Mouse (Mus musculus): ENCODE data around the gene Zfp986. TPM values are rescaled to one million over a fixed set of nuclear protein-coding genes. Genes with fewer than 3 reads are reported as not detected.
"Not testable (repeated sequence)": the region's sequence is repeated elsewhere in the genome, so short reads cannot be mapped to it uniquely, and the experiment has no call there.

The Zfp986 gene
- polyA plus RNA-seq (2012; rRNA removed): not detected in 2 replicates
- not detected in 2 replicates for polyA plus RNA-seq (2014; fragmentation: Nextera tagmentation; extraction: Ambion mirVana)

DNA sequence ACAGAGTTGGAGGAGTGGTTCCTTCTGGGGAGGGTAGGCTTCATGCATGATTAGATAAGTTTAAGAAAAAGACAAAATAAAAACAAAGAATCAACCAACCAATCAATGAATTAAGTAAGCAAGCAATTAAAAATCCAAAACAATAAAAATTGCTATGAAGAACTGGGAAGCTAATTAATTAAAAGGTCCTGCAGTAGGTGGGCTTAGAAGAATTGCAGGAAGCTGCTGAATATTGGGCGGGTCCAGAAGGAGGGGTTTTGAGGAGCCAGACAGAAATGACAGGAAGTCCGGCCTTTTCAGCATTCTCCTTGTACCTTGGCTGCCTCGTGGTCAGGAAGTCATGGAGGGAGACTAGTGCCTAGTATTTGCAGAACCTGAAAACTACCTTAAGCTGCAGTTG lies at the start of gene Zfp986:
Gene Zfp986 (plus strand): TSS at position 301 of the 400 bp plus-strand sequence.
- H3K4me3 ChIP-seq (replicated peaks; ENCODE audit: low read length); H3K9ac ChIP-seq (ENCODE audit: low read depth, low read length, severe bottlenecking); H3K27ac ChIP-seq (replicated peaks; ENCODE audit: low read depth, low read length); H3K4me1 ChIP-seq (ENCODE audit: control insufficient read depth, insufficient read depth, low read length); ATAC-seq (ENCODE audit: low FRiP score, low read depth); H3K27me3 ChIP-seq (ENCODE audit: control insufficient read depth, insufficient read depth, low read length); H3K9me3 ChIP-seq (ENCODE audit: control insufficient read depth, low read length); H3K4me2 ChIP-seq (replicated peaks; ENCODE audit: low read depth, low read length, severe bottlenecking); DNase-seq (ENCODE audit: low spot score); H3K36me3 ChIP-seq (ENCODE audit: control insufficient read depth, insufficient read depth, low read length): not testable (repeated sequence)
- 79% methylated on average over 3 of the region's 3 CpGs for WGBS

DNA sequence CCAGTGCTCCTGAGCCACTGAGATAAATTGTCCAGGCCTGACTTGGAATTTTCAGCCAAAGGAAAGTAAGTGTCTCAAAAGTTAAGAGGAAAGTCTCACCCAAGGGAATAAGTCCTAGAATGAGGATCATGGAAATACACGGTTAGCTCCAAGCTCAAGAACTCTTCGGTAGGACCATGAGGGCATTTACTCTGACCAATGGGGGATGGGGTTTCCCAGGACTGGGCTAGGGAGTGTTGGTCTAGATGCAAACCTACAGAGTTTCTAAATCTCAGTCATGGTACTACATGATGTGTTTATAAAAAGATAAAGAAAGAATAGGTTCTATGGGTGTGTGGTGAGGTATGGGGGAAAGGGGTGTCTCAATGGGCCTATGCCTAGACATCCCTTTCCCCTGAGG lies 48.6 kb upstream of the Zfp986 start:
- no CpG with 5 or more reads among the region's 2 CpGs for WGBS
- H3K9me3 ChIP-seq (ENCODE audit: control insufficient read depth, low read length); DNase-seq (ENCODE audit: low spot score); H3K4me3 ChIP-seq (replicated peaks; ENCODE audit: low read length); H3K27me3 ChIP-seq (ENCODE audit: control insufficient read depth, insufficient read depth, low read length); H3K4me1 ChIP-seq (ENCODE audit: control insufficient read depth, insufficient read depth, low read length); ATAC-seq (ENCODE audit: low FRiP score, low read depth); H3K4me2 ChIP-seq (replicated peaks; ENCODE audit: low read depth, low read length, severe bottlenecking); H3K9ac ChIP-seq (ENCODE audit: low read depth, low read length, severe bottlenecking); H3K27ac ChIP-seq (replicated peaks; ENCODE audit: low read depth, low read length); H3K36me3 ChIP-seq (ENCODE audit: control insufficient read depth, insufficient read depth, low read length): not testable (repeated sequence)

DNA sequence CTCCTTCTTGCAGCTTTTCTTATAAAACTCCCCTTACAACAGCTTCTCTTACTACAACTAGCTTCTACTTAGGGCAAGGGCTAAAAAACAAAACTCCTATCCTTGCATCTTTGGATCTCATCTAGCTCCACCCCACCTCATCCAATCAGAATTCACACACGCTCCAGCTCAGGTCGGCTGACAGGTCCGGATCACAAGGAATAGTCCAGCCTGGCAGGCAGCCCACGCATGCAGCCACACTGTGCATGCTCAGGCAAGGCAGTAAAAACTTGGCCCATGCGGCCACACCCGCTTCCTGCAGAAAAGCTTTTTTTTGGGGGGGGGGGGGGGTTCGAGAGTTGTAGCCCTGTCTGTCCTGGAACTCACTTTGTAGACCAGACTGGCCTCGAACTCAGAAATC lies 43.0 kb upstream of the Zfp986 start:
- not testable (repeated sequence) for H3K27ac ChIP-seq (replicated peaks; ENCODE audit: low read depth, low read length); H3K27me3 ChIP-seq (ENCODE audit: control insufficient read depth, insufficient read depth, low read length); H3K4me3 ChIP-seq (replicated peaks; ENCODE audit: low read length); H3K36me3 ChIP-seq (ENCODE audit: control insufficient read depth, insufficient read depth, low read length); H3K4me2 ChIP-seq (replicated peaks; ENCODE audit: low read depth, low read length, severe bottlenecking); DNase-seq (ENCODE audit: low spot score); H3K9ac ChIP-seq (ENCODE audit: low read depth, low read length, severe bottlenecking); H3K9me3 ChIP-seq (ENCODE audit: control insufficient read depth, low read length); ATAC-seq (ENCODE audit: low FRiP score, low read depth); H3K4me1 ChIP-seq (ENCODE audit: control insufficient read depth, insufficient read depth, low read length)
- 87% methylated on average over 3 of the region's 8 CpGs for WGBS

DNA sequence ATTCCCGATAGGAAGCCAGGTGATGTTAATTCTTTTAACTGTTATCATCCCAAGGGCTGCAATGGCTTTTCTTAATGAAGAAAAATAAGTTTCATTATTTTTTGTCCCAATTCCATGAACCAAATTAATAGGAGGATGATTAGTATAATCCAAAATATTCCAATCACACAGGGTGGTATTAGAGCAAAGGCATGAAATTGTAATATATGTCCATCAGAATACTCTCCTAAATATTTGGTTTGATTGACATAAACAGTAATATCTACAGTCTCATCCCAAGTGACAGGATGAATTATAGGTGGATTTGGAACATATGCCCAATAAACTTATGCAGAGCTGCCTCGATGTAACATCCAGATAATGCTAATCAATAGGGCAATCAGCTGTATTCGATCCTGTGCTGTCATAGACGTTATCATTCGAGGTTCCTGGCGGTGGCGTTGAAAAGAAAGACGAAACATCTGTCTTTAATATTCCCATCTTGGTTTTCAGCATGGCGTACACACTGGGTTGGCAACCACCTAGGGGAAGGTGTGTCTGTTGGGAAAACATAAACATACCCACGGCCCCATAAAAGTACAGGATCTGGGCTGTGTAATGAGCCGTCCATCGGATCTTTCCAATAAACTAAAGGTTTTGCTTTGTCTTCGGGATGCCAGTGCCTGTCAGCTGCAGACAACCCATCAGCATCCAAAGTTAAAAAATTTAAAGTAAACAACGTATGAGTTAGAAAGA lies 37.1 kb upstream of the Zfp986 start:
- 89% methylated on average over 1 of the region's 14 CpGs for WGBS
- H3K9me3 ChIP-seq (ENCODE audit: control insufficient read depth, low read length); H3K36me3 ChIP-seq (ENCODE audit: control insufficient read depth, insufficient read depth, low read length); H3K9ac ChIP-seq (ENCODE audit: low read depth, low read length, severe bottlenecking); H3K27me3 ChIP-seq (ENCODE audit: control insufficient read depth, insufficient read depth, low read length); DNase-seq (ENCODE audit: low spot score); H3K4me1 ChIP-seq (ENCODE audit: control insufficient read depth, insufficient read depth, low read length); H3K4me2 ChIP-seq (replicated peaks; ENCODE audit: low read depth, low read length, severe bottlenecking); H3K27ac ChIP-seq (replicated peaks; ENCODE audit: low read depth, low read length); H3K4me3 ChIP-seq (replicated peaks; ENCODE audit: low read length): not testable (repeated sequence)
- peak; percentile 38; the same call in 1 of the 2 replicates for ATAC-seq (ENCODE audit: low FRiP score, low read depth)

DNA sequence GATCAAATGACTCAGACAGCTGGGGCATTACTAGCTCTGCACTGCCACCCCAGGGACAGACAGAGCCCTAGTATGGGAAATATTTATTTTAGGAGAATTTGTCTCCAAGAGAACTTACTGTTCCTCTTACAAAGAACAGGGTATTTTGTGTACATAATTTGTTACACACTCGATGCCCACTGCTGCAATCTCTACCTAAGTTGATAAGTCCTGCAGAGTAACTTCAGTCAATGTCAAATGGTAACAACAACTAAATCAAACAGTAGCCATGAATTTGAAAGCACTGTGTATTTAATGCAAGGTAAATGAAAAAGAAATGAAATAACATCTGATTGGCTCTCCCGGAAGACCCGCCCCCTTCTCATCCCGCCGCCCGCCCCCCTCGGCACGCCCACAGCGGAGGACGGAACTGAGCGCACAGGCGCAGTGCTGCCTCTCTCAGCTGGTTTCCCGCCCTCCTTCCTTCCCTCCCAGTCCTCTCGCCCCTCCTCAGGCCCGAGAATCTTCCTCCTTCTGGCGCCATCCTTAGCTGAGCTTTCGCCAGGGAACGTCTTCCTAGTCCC lies 32.2 kb upstream of the Zfp986 start:
- not testable (repeated sequence) for H3K36me3 ChIP-seq (ENCODE audit: control insufficient read depth, insufficient read depth, low read length); H3K27ac ChIP-seq (replicated peaks; ENCODE audit: low read depth, low read length); H3K9me3 ChIP-seq (ENCODE audit: control insufficient read depth, low read length); H3K27me3 ChIP-seq (ENCODE audit: control insufficient read depth, insufficient read depth, low read length); H3K4me3 ChIP-seq (replicated peaks; ENCODE audit: low read length); DNase-seq (ENCODE audit: low spot score); H3K4me1 ChIP-seq (ENCODE audit: control insufficient read depth, insufficient read depth, low read length); H3K4me2 ChIP-seq (replicated peaks; ENCODE audit: low read depth, low read length, severe bottlenecking); H3K9ac ChIP-seq (ENCODE audit: low read depth, low read length, severe bottlenecking)
- ATAC-seq (ENCODE audit: low FRiP score, low read depth): peak; percentile 10; the same call in 1 of the 2 replicates
- 71% methylated on average over 5 of the region's 18 CpGs for WGBS

DNA sequence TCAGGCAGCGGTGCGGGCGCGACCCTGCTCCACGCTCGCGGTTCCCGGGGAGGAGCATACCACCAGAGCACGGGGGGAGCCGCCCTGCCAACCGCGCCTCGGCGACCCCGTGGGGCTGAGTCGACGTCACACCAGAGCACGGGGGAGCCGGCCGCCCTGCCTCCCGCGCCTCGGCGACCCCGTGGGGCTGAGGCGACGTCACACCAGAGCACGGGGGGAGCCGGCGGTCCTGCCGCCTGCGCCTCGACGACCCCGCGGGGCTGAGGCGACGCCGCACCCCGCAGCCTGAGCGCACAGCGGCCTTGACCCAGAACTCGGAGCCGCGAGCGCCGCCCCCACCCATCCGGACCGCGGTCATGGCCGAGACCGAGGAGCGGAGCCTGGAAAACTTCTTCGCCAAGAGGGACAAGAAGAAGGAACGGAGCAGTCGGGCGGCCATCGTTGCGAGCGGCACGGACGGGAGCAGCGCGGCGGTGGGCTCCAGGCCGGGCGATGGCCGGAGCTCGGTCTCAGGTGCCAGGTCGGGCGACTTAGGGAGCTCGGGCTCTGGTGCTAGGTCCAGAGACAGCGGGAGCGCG lies 31.6 kb upstream of the Zfp986 start:
- H3K36me3 ChIP-seq (ENCODE audit: control insufficient read depth, insufficient read depth, low read length); DNase-seq (ENCODE audit: low spot score); H3K4me3 ChIP-seq (replicated peaks; ENCODE audit: low read length); H3K9me3 ChIP-seq (ENCODE audit: control insufficient read depth, low read length); H3K4me2 ChIP-seq (replicated peaks; ENCODE audit: low read depth, low read length, severe bottlenecking); H3K4me1 ChIP-seq (ENCODE audit: control insufficient read depth, insufficient read depth, low read length); H3K9ac ChIP-seq (ENCODE audit: low read depth, low read length, severe bottlenecking); H3K27me3 ChIP-seq (ENCODE audit: control insufficient read depth, insufficient read depth, low read length); H3K27ac ChIP-seq (replicated peaks; ENCODE audit: low read depth, low read length): not testable (repeated sequence)
- peak; percentile 69 for ATAC-seq (ENCODE audit: low FRiP score, low read depth)
- 62% methylated on average over 47 of the region's 75 CpGs for WGBS

DNA sequence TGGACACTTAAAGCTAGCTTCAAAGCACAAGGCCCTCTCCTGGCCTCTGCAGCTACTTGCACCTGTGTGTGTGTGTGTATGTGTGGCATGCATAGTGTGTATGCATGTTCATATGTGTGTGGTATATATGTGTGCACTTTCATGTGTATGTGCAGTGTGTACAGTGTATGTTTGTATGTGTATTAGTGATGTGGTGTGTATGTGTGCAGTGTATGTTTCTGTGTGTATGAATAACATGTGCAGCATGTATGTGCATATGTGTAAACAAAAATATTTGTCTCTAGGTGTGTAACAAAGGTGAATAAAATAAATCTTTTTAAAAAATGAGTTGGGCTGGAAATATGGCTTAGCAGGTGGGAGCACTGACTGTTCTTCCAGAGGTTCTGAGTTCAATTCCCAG lies 21.8 kb upstream of the Zfp986 start:
- H3K4me3 ChIP-seq (replicated peaks; ENCODE audit: low read length); H3K4me2 ChIP-seq (replicated peaks; ENCODE audit: low read depth, low read length, severe bottlenecking); H3K9ac ChIP-seq (ENCODE audit: low read depth, low read length, severe bottlenecking); H3K27ac ChIP-seq (replicated peaks; ENCODE audit: low read depth, low read length); H3K4me1 ChIP-seq (ENCODE audit: control insufficient read depth, insufficient read depth, low read length); H3K27me3 ChIP-seq (ENCODE audit: control insufficient read depth, insufficient read depth, low read length); H3K36me3 ChIP-seq (ENCODE audit: control insufficient read depth, insufficient read depth, low read length); H3K9me3 ChIP-seq (ENCODE audit: control insufficient read depth, low read length): not testable (repeated sequence)
- ATAC-seq (ENCODE audit: low FRiP score, low read depth) (peak; percentile 56), DNase-seq (ENCODE audit: low spot score) (peak; percentile 1)

DNA sequence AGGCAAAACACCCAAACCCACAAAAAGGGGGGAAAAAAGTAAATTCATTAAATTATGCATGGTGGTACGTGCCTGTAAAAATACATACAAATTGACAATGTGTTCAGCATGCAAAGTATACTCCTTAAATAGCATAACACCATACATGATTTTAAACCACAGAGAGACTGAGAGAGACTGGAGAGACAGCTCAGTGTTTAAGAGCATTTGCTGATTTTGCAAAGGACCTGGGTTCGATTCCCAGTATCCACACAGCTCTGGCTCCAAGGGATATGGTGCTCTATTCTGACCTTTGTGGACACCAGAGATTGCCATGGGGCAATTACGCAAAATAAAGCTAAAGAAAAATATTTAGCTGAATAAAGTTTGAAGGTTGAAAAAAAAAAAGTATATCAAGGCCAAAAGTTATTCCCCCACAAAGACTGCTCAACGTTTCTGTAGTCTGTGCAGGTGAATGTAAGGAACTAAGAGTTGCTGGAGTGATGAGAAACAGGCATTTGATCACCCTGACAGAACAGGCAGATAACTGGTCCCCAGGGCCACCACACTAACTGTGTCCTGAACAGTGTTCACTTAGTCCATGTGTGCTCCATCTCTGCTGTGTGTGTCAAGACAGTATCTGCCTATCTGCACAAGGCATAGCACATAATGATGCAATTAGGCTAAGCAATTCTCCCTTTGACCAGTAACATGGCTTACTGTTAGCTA lies 20.3 kb upstream of the Zfp986 start:
- H3K9ac ChIP-seq (ENCODE audit: low read depth, low read length, severe bottlenecking); H3K9me3 ChIP-seq (ENCODE audit: control insufficient read depth, low read length); DNase-seq (ENCODE audit: low spot score); H3K4me3 ChIP-seq (replicated peaks; ENCODE audit: low read length); H3K27me3 ChIP-seq (ENCODE audit: control insufficient read depth, insufficient read depth, low read length); H3K27ac ChIP-seq (replicated peaks; ENCODE audit: low read depth, low read length); H3K36me3 ChIP-seq (ENCODE audit: control insufficient read depth, insufficient read depth, low read length); H3K4me2 ChIP-seq (replicated peaks; ENCODE audit: low read depth, low read length, severe bottlenecking); H3K4me1 ChIP-seq (ENCODE audit: control insufficient read depth, insufficient read depth, low read length): not testable (repeated sequence)
- WGBS: 69% methylated on average over 3 of the region's 4 CpGs
- 0 out of 2 replicates have a peak, but pooled peaks have one; percentile 3 for ATAC-seq (ENCODE audit: low FRiP score, low read depth)

Measured in limb, embryonic 14.5 days (tissue).